Mouse (Mus musculus) stomach, postnatal 0 days (tissue): ENCODE measurements around the gene Vps35l.

Source experiments
- CTCF ChIP-seq: IDR thresholded peaks from 2 replicates; pipeline ENCODE4 v1.5.1; 2016; ENCODE audit warnings: antibody characterized with exemption, low read depth, mild to moderate bottlenecking, moderate library complexity
- EP300 ChIP-seq: optimal IDR thresholded peaks from 2 replicates; pipeline ENCODE3; 2016; ENCODE audit warnings: antibody characterized with exemption

DNA sequence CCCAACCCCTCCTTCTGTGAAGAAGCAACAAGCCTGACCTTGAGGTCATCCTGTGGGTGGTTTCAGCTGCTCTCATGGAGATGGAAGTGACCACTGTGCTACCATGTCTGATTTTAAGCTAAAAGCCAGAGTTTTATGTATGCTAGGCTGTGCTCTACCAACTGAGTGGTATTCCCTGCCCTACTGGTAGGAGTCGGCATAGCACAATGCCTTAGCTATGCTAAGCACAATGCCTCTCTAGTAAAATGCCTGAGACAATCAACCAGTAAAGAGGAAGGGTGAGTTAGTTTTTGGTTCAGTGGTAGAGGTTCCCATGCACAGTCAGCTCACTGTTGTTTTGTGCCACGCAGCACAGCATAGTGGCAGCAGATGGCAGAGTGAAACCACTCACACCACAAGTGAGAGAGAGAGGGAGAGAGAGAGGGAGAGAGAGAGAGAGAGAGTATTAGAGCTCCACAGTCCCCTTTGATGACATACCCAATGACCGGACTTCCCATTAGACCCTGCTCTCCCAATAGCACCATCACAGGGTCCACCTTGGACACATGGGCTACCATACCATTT, 139.5 kb downstream of the Vps35l start:
- TF ChIP-seq EP300 = no peak
- TF ChIP-seq CTCF = peak; percentile 42
